Mouse (Mus musculus): ENCODE results near the gene Fau.

Gene Fau

GRCm38 (mm10) chr19:6046294-6047153 is 11.1 kb upstream of the Fau start, which contains the start of gene Syvn1:
Syvn1 (plus strand) TSS chr19:6046576.
- under 1% methylated on average over 65 of the region's 65 CpGs for WGBS

GRCm38 (mm10) chr19:6047154-6047898 is 10.3 kb upstream of the Fau start:
- under 1% methylated on average over 44 of the region's 44 CpGs for WGBS

GRCm38 (mm10) chr19:6047899-6048166 is 9.8 kb upstream of the Fau start:
- 84% methylated on average over 8 of the region's 8 CpGs for WGBS

DNA sequence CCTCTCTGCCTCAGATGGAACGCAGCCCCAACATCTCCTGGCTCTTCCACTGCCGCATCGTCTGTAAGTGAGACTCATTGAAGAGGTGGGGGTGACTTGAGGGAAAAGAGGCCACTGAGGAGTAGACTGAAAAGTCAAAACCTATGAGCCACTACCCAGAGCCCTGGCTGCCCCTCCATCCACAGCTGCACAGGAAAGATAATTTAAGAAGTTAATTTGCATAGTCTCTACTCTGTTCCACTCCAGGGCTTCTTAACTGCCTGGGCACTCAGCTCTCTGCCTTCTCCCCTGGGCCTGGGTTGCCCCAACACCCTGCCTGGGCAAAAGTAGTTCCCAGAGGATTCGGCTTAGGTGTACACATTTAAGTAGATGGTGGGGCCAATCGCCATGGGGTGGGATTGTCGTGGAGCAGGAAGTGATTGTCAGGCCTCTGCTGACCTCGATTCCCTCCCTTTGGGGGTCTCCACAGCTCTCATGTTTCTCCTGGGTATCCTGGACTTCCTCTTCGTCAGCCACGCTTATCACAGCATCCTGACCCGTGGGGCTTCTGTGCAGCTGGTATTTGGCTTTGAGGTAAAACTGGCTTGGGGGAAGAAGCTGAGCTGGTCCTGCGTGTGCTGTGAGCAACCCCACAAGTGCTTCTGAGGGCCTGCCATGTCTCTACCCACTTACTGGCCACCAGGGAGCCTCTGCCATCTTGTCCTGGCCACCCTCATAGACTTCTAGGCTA is 8.8 kb upstream of the Fau start:
- 84% methylated on average over 11 of the region's 11 CpGs for WGBS

DNA sequence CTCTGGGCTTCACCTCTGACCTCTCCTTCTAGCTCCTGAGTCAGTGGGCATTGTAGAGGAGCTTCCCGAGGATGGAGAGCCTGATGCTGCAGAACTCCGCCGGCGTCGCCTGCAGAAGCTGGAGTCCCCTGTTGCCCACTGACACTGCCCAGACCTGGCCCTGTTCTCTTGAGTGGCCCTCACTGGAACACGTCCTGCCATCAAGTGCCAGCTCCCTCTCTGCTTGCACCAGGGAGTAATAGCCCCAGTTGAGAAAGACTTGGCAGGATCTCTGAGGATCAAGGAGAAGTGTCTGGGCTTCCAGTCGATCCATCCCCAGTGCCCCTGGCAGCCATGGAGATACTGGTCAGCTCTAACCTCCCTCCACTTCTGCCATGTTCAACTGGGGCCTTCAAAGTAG is 5.1 kb upstream of the Fau start:
- WGBS: 81% methylated on average over 7 of the region's 7 CpGs

DNA sequence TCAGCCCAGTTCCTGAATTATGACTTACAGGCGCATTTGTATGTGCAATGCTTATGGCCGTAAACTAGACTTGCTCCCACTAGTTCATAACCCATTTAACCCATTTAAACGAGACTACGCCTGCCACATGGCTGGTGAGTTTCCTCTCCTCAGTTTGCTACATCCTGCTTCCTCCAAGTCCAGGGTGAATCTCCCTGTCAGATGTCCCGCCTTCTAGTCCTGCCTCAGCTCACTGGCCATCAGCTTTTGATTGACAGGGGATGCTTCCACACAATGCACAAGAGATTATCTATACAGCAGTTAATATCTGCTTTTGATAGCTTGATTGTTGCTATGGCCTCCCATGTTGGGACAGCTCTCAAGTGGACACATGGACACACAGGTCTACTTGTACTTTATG is 3.3 kb upstream of the Fau start:
- WGBS: 75% methylated on average over 5 of the region's 5 CpGs

DNA sequence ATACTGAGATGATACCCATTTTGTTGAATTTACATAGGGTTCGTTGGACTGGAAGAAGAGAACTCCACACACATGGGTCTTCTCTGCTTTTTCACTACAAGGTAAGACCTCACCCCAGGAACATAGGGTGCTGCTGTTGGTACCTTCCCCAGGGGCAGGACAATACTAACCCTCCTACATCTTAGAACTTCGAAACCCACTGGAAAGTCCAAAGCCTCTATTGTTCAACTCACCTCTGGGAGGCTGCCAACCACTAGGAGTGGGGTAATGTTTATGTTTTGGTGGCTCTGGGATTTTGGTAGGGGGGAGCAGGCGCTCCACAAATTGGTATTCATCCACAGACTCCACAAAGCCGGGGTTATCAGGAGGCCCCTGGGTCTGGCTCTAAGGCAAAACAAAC is 948 bp upstream of the Fau start:
- WGBS: 32% methylated on average over 4 of the region's 4 CpGs

- 27% methylated on average over 5 of the region's 5 CpGs for WGBS
These were observed 869 bp downstream of the Fau start for GRCm38 (mm10) chr19:6058513-6058912.

- WGBS: 84% methylated on average over 5 of the region's 5 CpGs
These were observed 1.3 kb downstream of the Fau start for GRCm38 (mm10) chr19:6058966-6059365.

GRCm38 (mm10) chr19:6061021-6061533 is 3.4 kb downstream of the Fau start, which contains the start of gene Znhit2:
Znhit2 (plus strand) TSS chr19:6061192.
- WGBS: under 1% methylated on average over 58 of the region's 58 CpGs

GRCm38 (mm10) chr19:6061641-6062302 is 4.1 kb downstream of the Fau start:
- WGBS: under 1% methylated on average over 44 of the region's 44 CpGs

GRCm38 (mm10) chr19:6062418-6062817 is 4.8 kb downstream of the Fau start:
- WGBS: 50% methylated on average over 5 of the region's 5 CpGs

DNA sequence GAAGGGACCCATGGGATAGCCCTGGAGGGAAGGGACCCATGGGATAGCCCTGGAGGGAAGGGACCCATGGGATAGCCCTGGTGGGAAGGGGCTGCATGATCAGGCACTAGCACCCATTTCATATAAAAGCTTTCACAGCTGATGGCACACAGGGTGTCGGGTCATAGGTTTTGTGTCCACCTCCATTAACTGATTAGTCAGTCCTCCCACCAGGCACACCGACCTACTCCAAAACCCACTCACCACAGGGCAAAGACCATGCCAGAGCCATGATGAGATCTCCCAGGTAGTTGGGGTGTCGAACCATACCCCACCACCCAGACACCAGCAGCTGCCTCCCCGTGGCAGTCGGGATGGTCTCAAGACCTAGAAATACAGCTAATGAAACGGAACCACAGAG is 5.4 kb downstream of the Fau start:
- WGBS: 94% methylated on average over 6 of the region's 6 CpGs

DNA sequence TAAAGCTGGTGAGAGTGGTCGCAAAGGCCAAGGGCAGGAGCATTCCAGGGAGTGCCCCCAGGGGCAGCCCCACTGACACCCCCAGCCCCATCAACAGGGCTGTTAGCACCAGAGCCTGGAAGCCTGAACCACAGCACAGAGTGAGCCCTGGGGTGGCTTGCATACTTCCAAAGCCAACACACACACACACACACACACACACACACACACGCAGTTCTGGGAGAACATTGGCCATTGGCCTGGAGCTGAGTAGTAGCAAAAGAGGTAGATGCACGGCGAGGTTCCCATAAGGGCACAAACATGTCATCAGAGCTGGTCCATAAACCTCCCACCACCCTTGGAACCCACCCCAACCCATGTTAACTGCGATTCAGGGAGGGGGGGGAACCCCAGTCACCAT is 8.9 kb downstream of the Fau start:
- WGBS: 25% methylated on average over 5 of the region's 5 CpGs

GRCm38 (mm10) chr19:6067011-6067723 is 9.5 kb downstream of the Fau start:
- under 1% methylated on average over 30 of the region's 30 CpGs for WGBS

GRCm38 (mm10) chr19:6067724-6068415 is 10.2 kb downstream of the Fau start, which contains the start of gene Tm7sf2:
Tm7sf2 (minus strand) TSS chr19:6068373.
- 10% methylated on average over 33 of the region's 33 CpGs for WGBS

DNA sequence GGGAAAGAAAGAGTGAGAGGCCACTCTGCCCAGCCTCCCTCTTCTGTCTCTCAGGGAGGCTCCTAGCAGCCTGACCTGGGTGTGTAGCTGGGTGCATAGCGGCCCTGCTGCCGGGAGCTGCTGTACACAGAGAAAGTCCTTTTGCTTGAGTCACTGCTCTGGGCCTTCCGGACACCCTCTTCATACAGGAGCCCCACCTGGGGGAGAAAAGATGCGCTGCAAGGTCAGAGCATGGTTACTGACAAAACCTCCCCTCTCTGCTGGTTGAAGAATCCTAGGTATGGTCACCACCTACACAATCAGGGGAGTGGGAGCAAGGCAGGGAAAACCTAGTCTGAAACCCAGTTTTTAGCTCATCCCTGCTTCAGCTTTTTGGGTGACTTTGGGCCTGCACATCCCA is 11.3 kb downstream of the Fau start:
- 81% methylated on average over 4 of the region's 4 CpGs for WGBS

DNA sequence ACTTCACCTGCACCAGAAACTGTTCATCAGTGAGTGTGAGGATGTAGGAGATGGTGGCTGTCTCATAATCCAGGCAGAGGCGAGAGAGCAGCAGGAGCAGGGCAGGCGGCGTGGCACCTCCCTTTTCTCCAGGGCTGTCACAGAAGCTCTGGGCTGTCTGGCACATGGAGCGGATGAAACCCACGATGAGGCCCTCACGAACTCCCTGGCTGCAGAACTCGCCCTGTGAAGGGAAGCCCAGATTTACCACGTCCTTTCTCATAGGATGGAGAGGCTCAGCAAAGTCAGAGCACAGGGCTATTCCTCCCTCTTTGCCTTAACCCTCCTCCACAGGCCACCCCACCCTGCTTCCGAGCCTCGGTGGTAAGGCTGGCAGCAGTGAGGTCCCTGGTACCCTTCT is 12.2 kb downstream of the Fau start:
- 92% methylated on average over 10 of the region's 10 CpGs for WGBS

GRCm38 (mm10) chr19:6070571-6071250 is 13.1 kb downstream of the Fau start:
- WGBS: 92% methylated on average over 31 of the region's 31 CpGs

GRCm38 (mm10) chr19:6071261-6071660 is 13.6 kb downstream of the Fau start:
- 95% methylated on average over 19 of the region's 19 CpGs for WGBS
